Mouse (Mus musculus) macrophage (primary cell): ENCODE data around the gene Bloc1s2. TPM values are rescaled to one million over a fixed set of nuclear protein-coding genes. Genes with fewer than 3 reads are reported as not detected.
A peak's percentile ranks its signal among the peaks of the same experiment; 100 is the strongest.

Source experiments
- H3K27ac ChIP-seq: fragments of 350-480 bp; formaldehyde crosslinking; 2 replicates; pipeline ENCODE4 v1.9.0; 2021
- H3K36me3 ChIP-seq: fragments of 350-480 bp; formaldehyde crosslinking; 2 replicates; pipeline ENCODE4 v1.9.0; 2021; ENCODE audit errors: inconsistent target
- H3K4me3 ChIP-seq: fragments of 350-480 bp; formaldehyde crosslinking; 2 replicates; pipeline ENCODE4 v1.9.0; 2021; ENCODE audit errors: inconsistent target
- H3K79me2 ChIP-seq: fragments of 350-480 bp; formaldehyde crosslinking; 2 replicates; pipeline ENCODE4 v1.9.0; 2021; ENCODE audit errors: inconsistent target
- WGBS: methylation state at CpG from one replicate; pipeline ENCODE4 v1.1.7; 2026; ENCODE audit warnings: inconsistent platforms; ENCODE audit not compliant: missing documents; 5-methylcytosine and 5-hydroxymethylcytosine counted together
- polyA plus RNA-seq: library from polyadenylated mRNA; stranded (reverse); fragments of 250-400 nt; gene quantifications from 3 replicates; pipeline ENCODE4 v1.2.4, GENCODE M21; 2018; ENCODE audit warnings: inconsistent platforms
- total RNA-seq, 78 experiments: library from RNA; depleted of rRNA; stranded (reverse); fragments of 250-400 nt; gene quantifications; 1 replicate in 9 of 78; 2 replicates in 24 of 78; 3 replicates in 43 of 78; 4 replicates in 2 of 78; pipeline ENCODE4 v1.2.4; 2018; ENCODE audit warnings: inconsistent platforms in 56 of 78

Bloc1s2 gene
- 10 to 100 TPM in 24 of 26 experiments, 1 to 10 TPM in 2; 8.3 to 97.2 (median 35.7) TPM for total RNA-seq (2018; cell fraction: chromatin; rRNA removed)
- total RNA-seq (2018; cell fraction: cytosol; rRNA removed): 10 to 100 TPM; 23.8 to 63.2 (median 45.1) TPM
- total RNA-seq (2018; cell fraction: nucleus; rRNA removed): 10 to 100 TPM; 13.8 to 81.6 (median 36.6) TPM
- polyA plus RNA-seq: 26.5 to 60.1 TPM (median 52.8 TPM) in 3 replicates

DNA sequence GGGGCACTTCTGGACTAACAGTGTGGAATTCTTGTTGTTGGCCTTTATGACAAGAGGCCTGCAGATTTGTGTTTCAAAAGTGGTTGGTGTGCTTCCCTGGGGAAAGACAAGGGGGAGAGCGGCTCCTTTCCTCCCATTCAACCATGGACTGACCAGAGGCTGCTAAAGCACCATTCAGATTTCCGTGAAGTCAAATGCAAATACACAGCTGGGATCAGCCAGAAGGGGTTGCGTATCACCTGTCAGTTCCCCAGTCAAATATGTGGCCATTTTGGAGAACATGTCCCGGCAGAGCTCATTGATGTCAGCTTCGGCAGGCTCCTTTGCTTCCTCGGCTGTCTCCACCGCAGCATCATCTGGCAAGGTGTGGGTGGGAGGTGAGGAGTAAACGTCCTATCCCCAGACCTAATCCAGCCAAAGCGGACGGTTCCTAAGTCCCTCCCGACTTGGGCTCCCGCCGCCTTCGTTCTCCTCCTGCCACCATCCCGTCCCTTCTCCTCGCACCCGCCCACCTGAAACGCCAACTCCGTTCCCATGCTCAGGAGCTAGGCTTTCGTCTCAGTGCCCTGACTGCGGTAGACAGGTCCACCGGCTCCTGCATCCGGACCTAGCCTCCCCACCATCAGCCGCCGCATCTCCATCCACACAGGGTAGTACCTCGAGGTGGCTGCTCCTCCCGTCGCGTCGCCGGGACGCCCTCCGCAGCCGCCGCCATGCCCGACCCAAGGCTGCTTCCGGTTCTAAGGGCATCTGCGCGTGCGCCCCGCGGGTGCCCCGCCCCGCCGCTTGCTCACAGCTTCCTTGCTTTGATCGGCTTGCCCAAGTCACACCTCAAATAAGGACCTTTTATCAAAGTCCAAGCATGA is at the start of gene Bloc1s2:
Gene Bloc1s2, minus strand, starts transcription at position 745 of the 866 bp plus-strand sequence.
- WGBS: 2% methylated on average over 46 of the region's 46 CpGs
- 0 out of 2 replicates have a peak within 1 kb of the TSS, but pooled peaks have one; percentile 24 for H3K27ac ChIP-seq
- peak within 1 kb of the TSS; percentile 83 for H3K4me3 ChIP-seq
- peaks cover 10% of the 10 kb centered on the region; the same call in 1 of the 2 replicates for H3K79me2 ChIP-seq
- H3K36me3 ChIP-seq: peaks cover 25% of the 10 kb centered on the region

DNA sequence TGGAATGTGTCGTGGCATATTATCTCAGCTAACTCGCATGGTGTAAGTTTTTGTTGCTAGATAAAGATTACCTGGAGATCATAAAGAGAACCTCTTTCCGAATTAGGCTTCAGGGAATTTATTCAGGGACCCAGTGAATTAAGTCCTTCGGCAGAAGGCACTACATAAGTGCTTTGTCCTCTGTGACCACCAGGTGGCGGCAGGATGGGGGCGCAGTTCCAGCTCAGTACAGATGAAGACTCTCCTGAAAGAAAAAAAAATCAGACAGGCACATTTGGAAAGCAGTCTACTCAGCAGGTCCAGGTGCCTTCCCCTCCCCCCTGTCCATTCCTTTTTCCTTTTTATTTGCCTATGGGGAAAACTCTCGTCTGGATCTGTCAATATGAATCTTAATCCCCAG is 48.9 kb upstream of the Bloc1s2 start:
- H3K4me3 ChIP-seq: no peak overlapping the region
- 35% methylated on average over 7 of the region's 7 CpGs for WGBS
- no peaks in the 10 kb centered on the region for H3K36me3 ChIP-seq
- no peak overlapping the region for H3K27ac ChIP-seq
- H3K79me2 ChIP-seq: no peaks in the 10 kb centered on the region

- H3K4me3 ChIP-seq: no peak overlapping the region
- no peaks in the 10 kb centered on the region for H3K79me2 ChIP-seq
- no peak overlapping the region for H3K27ac ChIP-seq
- WGBS: 59% methylated on average over 7 of the region's 7 CpGs
- H3K36me3 ChIP-seq: no peaks in the 10 kb centered on the region
Observed at GRCm38 (mm10) chr19:44193906-44194305, 47.7 kb upstream of the Bloc1s2 start.

GRCm38 (mm10) chr19:44192342-44192741 is 46.1 kb upstream of the Bloc1s2 start, which contains the start of gene Pkd2l1:
TSS of gene Pkd2l1 (minus strand) at chr19:44192442.
- WGBS: 33% methylated on average over 3 of the region's 3 CpGs
- no peak within 1 kb of the TSS for H3K4me3 ChIP-seq
- no peaks in the 10 kb centered on the region for H3K79me2 ChIP-seq

DNA sequence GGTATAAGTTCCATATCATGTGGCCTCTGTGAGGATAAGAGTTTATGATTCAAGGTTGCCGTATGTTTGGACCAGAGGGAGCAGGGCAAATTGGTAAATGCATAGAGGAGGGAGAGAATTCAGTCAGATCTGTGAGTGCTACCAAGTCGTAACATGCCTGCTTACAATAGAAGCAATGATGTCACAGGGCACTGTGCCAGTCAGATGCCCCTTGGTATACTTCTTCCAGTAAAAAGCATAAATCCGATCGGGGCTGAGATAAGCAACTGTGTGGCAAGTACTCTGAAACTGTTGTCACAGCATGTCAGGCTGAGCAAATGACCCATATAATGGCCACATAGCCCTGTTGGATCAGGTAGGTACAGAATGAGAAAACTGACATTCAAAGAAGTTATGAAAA is 42.8 kb upstream of the Bloc1s2 start:
- H3K27ac ChIP-seq: no peak overlapping the region
- H3K4me3 ChIP-seq: no peak overlapping the region
- 90% methylated on average over 4 of the region's 4 CpGs for WGBS
- no peaks in the 10 kb centered on the region for H3K36me3 ChIP-seq
- H3K79me2 ChIP-seq: no peaks in the 10 kb centered on the region

More at GRCm38 (mm10) chr19:44192342-44192741, 46.1 kb upstream of the Bloc1s2 start, which contains the start of gene Pkd2l1:
- H3K36me3 ChIP-seq: no peaks in the 10 kb centered on the region
- no peak within 1 kb of the TSS for H3K27ac ChIP-seq

- H3K27ac ChIP-seq: no peak overlapping the region
- 87% methylated on average over 3 of the region's 3 CpGs for WGBS
- no peak overlapping the region for H3K4me3 ChIP-seq
- no peaks in the 10 kb centered on the region for H3K36me3 ChIP-seq
- no peaks in the 10 kb centered on the region for H3K79me2 ChIP-seq
Observed at GRCm38 (mm10) chr19:44183968-44184367, 37.7 kb upstream of the Bloc1s2 start.

GRCm38 (mm10) chr19:44180502-44180901 is 34.3 kb upstream of the Bloc1s2 start:
- no peaks in the 10 kb centered on the region for H3K79me2 ChIP-seq
- no peaks in the 10 kb centered on the region for H3K36me3 ChIP-seq
- 83% methylated on average over 1 of the region's 1 CpGs for WGBS
- no peak overlapping the region for H3K27ac ChIP-seq
- no peak overlapping the region for H3K4me3 ChIP-seq

GRCm38 (mm10) chr19:44176741-44177140 is 30.5 kb upstream of the Bloc1s2 start:
- H3K4me3 ChIP-seq: no peak overlapping the region
- H3K27ac ChIP-seq: no peak overlapping the region
- no peaks in the 10 kb centered on the region for H3K79me2 ChIP-seq
- H3K36me3 ChIP-seq: no peaks in the 10 kb centered on the region
- WGBS: 76% methylated on average over 3 of the region's 3 CpGs

- no peak overlapping the region for H3K27ac ChIP-seq
- H3K4me3 ChIP-seq: no peak overlapping the region
- 65% methylated on average over 8 of the region's 8 CpGs for WGBS
- no peaks in the 10 kb centered on the region for H3K36me3 ChIP-seq
- H3K79me2 ChIP-seq: no peaks in the 10 kb centered on the region
Observed at GRCm38 (mm10) chr19:44174835-44175234, 28.6 kb upstream of the Bloc1s2 start.

GRCm38 (mm10) chr19:44161515-44161914 is 15.3 kb upstream of the Bloc1s2 start:
- WGBS: 7% methylated on average over 3 of the region's 3 CpGs
- no peaks in the 10 kb centered on the region for H3K79me2 ChIP-seq
- no peak overlapping the region for H3K27ac ChIP-seq
- no peaks in the 10 kb centered on the region for H3K36me3 ChIP-seq
- H3K4me3 ChIP-seq: no peak overlapping the region

DNA sequence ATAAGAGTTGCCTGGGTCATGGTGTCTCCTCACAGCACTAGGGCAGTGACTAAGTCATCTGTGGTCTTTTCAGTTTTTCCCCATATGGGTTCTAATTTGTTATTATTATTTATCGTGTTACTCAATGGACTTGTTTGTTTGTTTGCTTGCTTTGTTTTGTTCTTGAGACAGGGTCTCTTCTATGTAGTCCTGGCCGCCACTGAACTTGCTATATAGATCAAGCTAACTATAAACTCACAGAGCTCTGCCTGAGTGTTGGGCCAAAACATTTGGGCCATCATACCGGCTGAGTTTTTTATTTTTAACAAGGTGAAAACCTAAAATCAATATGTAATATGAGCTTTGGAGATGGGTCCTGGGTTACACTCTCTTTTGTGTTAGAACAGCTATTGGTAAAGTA is 13.1 kb upstream of the Bloc1s2 start:
- H3K27ac ChIP-seq: no peak overlapping the region
- no peaks in the 10 kb centered on the region for H3K36me3 ChIP-seq
- H3K4me3 ChIP-seq: no peak overlapping the region
- WGBS: 88% methylated on average over 3 of the region's 3 CpGs
- no peaks in the 10 kb centered on the region for H3K79me2 ChIP-seq

DNA sequence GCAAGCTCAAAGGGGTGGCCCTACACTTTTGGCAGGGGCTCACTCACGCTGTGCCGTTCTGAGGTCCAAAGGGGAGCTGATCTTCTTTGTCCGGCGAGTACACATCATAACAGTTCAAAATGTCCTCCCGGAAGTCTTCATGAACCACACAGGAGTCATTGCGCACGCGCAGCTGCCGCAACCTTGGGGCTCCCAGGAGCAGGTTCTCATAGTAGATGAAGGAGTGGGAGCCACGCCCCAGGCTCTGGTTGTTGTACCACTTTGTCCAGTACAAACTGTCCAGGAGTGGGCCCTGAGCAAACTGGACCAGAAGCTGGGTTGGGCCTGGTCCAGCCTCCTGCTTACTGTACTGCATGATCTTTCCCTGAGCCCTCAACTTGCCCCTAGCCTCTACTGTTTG is 10.8 kb upstream of the Bloc1s2 start:
- no peak overlapping the region for H3K27ac ChIP-seq
- H3K4me3 ChIP-seq: no peak overlapping the region
- 93% methylated on average over 10 of the region's 10 CpGs for WGBS
- no peaks in the 10 kb centered on the region for H3K36me3 ChIP-seq
- no peaks in the 10 kb centered on the region for H3K79me2 ChIP-seq

DNA sequence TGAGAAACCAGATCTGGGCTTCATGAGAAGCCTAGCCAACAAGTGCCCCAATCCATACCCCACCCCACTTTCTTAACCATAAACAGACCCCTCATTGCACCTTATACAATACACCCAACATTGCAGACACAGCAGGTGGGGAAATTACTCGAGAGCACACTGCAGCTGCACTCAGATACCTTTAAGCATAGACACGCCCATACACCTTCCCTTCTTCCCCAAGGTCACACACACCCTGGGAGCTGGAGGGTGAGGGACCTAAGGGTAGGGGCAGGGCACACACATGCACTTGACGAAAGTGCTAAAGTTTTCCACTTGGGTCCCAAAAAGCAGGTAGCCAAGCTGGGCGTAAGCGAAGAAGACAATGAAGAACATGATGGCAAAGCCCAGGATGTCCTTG is 7.5 kb upstream of the Bloc1s2 start:
- 78% methylated on average over 4 of the region's 5 CpGs for WGBS
- H3K36me3 ChIP-seq: no peaks in the 10 kb centered on the region
- H3K79me2 ChIP-seq: no peaks in the 10 kb centered on the region
- no peak overlapping the region for H3K4me3 ChIP-seq
- no peak overlapping the region for H3K27ac ChIP-seq

- peaks cover 10% of the 10 kb centered on the region; the same call in 1 of the 2 replicates for H3K79me2 ChIP-seq
- WGBS: 97% methylated on average over 2 of the region's 2 CpGs
- no peaks in the 10 kb centered on the region for H3K36me3 ChIP-seq
- H3K4me3 ChIP-seq: no peak overlapping the region
- no peak overlapping the region for H3K27ac ChIP-seq
Observed at GRCm38 (mm10) chr19:44148991-44149390, 2.7 kb upstream of the Bloc1s2 start.

- 24% methylated on average over 2 of the region's 2 CpGs for WGBS
- Histone ChIP-seq H3K36me3 (peaks cover 1% of the 10 kb centered on the region; the same call in 1 of the 2 replicates), H3K4me3 (no peak overlapping the region), H3K27ac (no peak overlapping the region), H3K79me2 (peaks cover 10% of the 10 kb centered on the region; the same call in 1 of the 2 replicates)
Observed at GRCm38 (mm10) chr19:44148345-44148744, 2.1 kb upstream of the Bloc1s2 start.
